ENCODE assay signal across 11 mouse cellular contexts in the genomic region with DNA sequence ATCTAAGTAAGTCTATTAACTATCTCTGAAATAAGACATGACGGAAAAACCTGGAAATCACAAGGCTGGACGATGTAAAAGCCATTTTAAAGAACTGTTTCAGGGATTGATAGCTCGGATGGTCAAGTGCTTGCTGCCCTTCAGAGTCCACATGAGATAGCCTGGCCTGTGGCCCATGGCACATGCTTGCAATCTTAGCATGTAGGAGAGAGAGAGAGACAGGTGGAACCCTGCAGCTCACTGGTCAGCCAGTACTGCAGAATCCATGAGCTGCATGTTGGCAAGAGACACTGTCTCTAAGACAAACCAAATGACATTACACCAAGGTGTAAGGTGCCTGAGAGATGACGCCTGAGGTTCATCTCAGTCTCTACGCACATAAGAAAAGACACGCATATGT.
"Had no signal": no experiment of that assay in that cellular context is flagged by ENCODE, and none has a peak within 500 bp of the region (broad histone marks: within the 10 kb centered on the region; RNA-seq: fewer than 3 reads in every experiment).

No protein-coding gene starts in this region.

- DNase-seq: gastrocnemius, postnatal 14 days; gastrocnemius, postnatal 36 days; heart, adult 11 months; heart, adult 2 months; heart, postnatal 14 days; heart, postnatal 36 days; kidney, adult 18-20 months; kidney, adult 8-10 months; kidney, postnatal 10 days; kidney, postnatal 25 days; kidney, postnatal 4 days had no signal
